Mouse (Mus musculus): ENCODE data around the gene Lrrfip1.

GRCm38 (mm10) chr1:91085686-91086085 is 87.1 kb downstream of the Lrrfip1 start:
- TF ChIP-seq CTCF (IDR thresholded peaks at IDR 0.05; ENCODE audit: low read depth): no peak
- no peak for TF ChIP-seq EP300 (optimal IDR thresholded peaks at IDR 0.05)

Data from stomach, postnatal 0 days (tissue).